Mouse (Mus musculus) midbrain, embryonic 16.5 days (tissue): ENCODE data around the gene Tmem128. TPM values are rescaled to one million over a fixed set of nuclear protein-coding genes. Genes with fewer than 3 reads are reported as not detected.

Experiments
- ATAC-seq: fragments of 200-750 bp; cut with Nextera tagmentation; 2 replicates; pipeline ENCODE4 v1.8.0; 2017; ENCODE audit warnings: moderate TSS enrichment
- H3K27ac ChIP-seq: fragments of 300-500 bp; sonication (generic); 2 replicates; pipeline ENCODE4 v1.5.1; 2014; ENCODE audit warnings: mild to moderate bottlenecking, low read length, mixed read lengths
- H3K27me3 ChIP-seq: fragments of 300-500 bp; sonication (generic); 2 replicates; pipeline ENCODE4 v1.6.1; 2014; ENCODE audit warnings: low read depth, low read length, mixed read lengths; ENCODE audit not compliant: control insufficient read depth, insufficient read depth
- H3K36me3 ChIP-seq: fragments of 300-500 bp; sonication (generic); 2 replicates; pipeline ENCODE4 v1.6.1; 2014; ENCODE audit warnings: mild to moderate bottlenecking, low read length, moderate library complexity, mixed read lengths; ENCODE audit not compliant: control insufficient read depth, insufficient read depth
- H3K4me1 ChIP-seq: fragments of 300-500 bp; sonication (generic); 2 replicates; pipeline ENCODE4 v1.6.1; 2014; ENCODE audit warnings: mild to moderate bottlenecking, low read length, mixed read lengths; ENCODE audit not compliant: control insufficient read depth, insufficient read depth
- H3K4me2 ChIP-seq: fragments of 300-500 bp; sonication (generic); 2 replicates; pipeline ENCODE4 v1.6.1; 2014; ENCODE audit warnings: mild to moderate bottlenecking, low read length, mixed read lengths
- H3K4me3 ChIP-seq: fragments of 300-500 bp; sonication (generic); 2 replicates; pipeline ENCODE4 v1.5.1; 2014; ENCODE audit warnings: low read depth, mild to moderate bottlenecking, low read length, moderate library complexity, mixed read lengths
- H3K9ac ChIP-seq: fragments of 300-500 bp; sonication (generic); 2 replicates; pipeline ENCODE4 v1.6.1; 2014; ENCODE audit warnings: low read depth, low read length, mixed read lengths
- H3K9me3 ChIP-seq: fragments of 300-500 bp; sonication (generic); replicated peaks from 2 replicates; pipeline ENCODE4 v1.6.1; 2014; ENCODE audit warnings: mild to moderate bottlenecking, low read length, mixed read lengths; ENCODE audit not compliant: control insufficient read depth, poor library complexity, severe bottlenecking
- WGBS: fragments of 180-500 bp; shearing (Covaris S2); extraction: QIAGEN DNeasy Blood & Tissue Kit; methylation state at CpG from one replicate; pipeline ENCODE4 v1.1.7; 2014; 5-methylcytosine and 5-hydroxymethylcytosine counted together
- polyA plus RNA-seq: library from polyadenylated mRNA; unstranded; fragments of >200 nt; fragmentation: Nextera tagmentation; extraction: Ambion mirVana; gene quantifications from 2 replicates; pipeline ENCODE4 v1.2.1, GENCODE M21; 2015

Gene Tmem128
- polyA plus RNA-seq, 1 experiment from 2014 or later, result 92.9 TPM

GRCm38 (mm10) chr5:38301761-38302411 lies 41.9 kb downstream of the Tmem128 start:
- H3K9me3 ChIP-seq, result no peaks in the 10 kb centered on the region
- no peak overlapping the region for H3K27ac ChIP-seq
- no peak overlapping the region for H3K4me2 ChIP-seq
- H3K27me3 ChIP-seq, result no peaks in the 10 kb centered on the region
- no peak overlapping the region for H3K4me3 ChIP-seq
- no peaks in the 10 kb centered on the region for H3K36me3 ChIP-seq
- ATAC-seq, result no peak
- 83% methylated on average over 12 of the region's 12 CpGs for WGBS
- H3K4me1 ChIP-seq, result no peaks in the 10 kb centered on the region
- no peak overlapping the region for H3K9ac ChIP-seq

- no peak for ATAC-seq
- H3K4me2 ChIP-seq, result no peak overlapping the region
- H3K4me3 ChIP-seq, result no peak overlapping the region
- H3K9ac ChIP-seq, result no peak overlapping the region
- no peaks in the 10 kb centered on the region for H3K27me3 ChIP-seq
- H3K9me3 ChIP-seq, result no peaks in the 10 kb centered on the region
- H3K36me3 ChIP-seq, result no peaks in the 10 kb centered on the region
- H3K4me1 ChIP-seq, result no peaks in the 10 kb centered on the region
- 19% methylated on average over 12 of the region's 12 CpGs for WGBS
- H3K27ac ChIP-seq, result no peak overlapping the region
Measured at GRCm38 (mm10) chr5:38302651-38303050, 42.7 kb downstream of the Tmem128 start.

GRCm38 (mm10) chr5:38305241-38305640 lies 45.3 kb downstream of the Tmem128 start:
- no peaks in the 10 kb centered on the region for H3K9me3 ChIP-seq
- 82% methylated on average over 2 of the region's 2 CpGs for WGBS
- H3K9ac ChIP-seq, result no peak overlapping the region
- no peak overlapping the region for H3K4me3 ChIP-seq
- H3K4me1 ChIP-seq, result no peaks in the 10 kb centered on the region
- no peak overlapping the region for H3K4me2 ChIP-seq
- no peak overlapping the region for H3K27ac ChIP-seq
- H3K27me3 ChIP-seq, result no peaks in the 10 kb centered on the region
- no peak for ATAC-seq
- H3K36me3 ChIP-seq, result no peaks in the 10 kb centered on the region

- WGBS, result 9% methylated on average over 26 of the region's 26 CpGs
- Histone ChIP-seq H3K4me2 (peak overlapping the region; percentile 60), H3K4me1 (no peaks in the 10 kb centered on the region), H3K27ac (no peak overlapping the region), H3K9ac (peak overlapping the region; percentile 47; the same call in 1 of the 2 replicates), H3K27me3 (no peaks in the 10 kb centered on the region), H3K4me3 (peak overlapping the region; percentile 39), H3K9me3 (no peaks in the 10 kb centered on the region), H3K36me3 (no peaks in the 10 kb centered on the region)
- peak; percentile 92 for ATAC-seq
Measured at GRCm38 (mm10) chr5:38307255-38308101, 47.5 kb downstream of the Tmem128 start.

- ATAC-seq, result no peak
- WGBS, result 53% methylated on average over 5 of the region's 5 CpGs
- H3K4me3 ChIP-seq, result no peak overlapping the region
- H3K4me1 ChIP-seq, result no peaks in the 10 kb centered on the region
- no peaks in the 10 kb centered on the region for H3K36me3 ChIP-seq
- no peak overlapping the region for H3K4me2 ChIP-seq
- no peaks in the 10 kb centered on the region for H3K9me3 ChIP-seq
- H3K27ac ChIP-seq, result no peak overlapping the region
- H3K9ac ChIP-seq, result no peak overlapping the region
- H3K27me3 ChIP-seq, result no peaks in the 10 kb centered on the region
Measured at GRCm38 (mm10) chr5:38308873-38309272, 48.9 kb downstream of the Tmem128 start.

- ATAC-seq, result no peak
Measured at GRCm38 (mm10) chr5:38309795-38310194, 49.8 kb downstream of the Tmem128 start.

More at GRCm38 (mm10) chr5:38309795-38310194, 49.8 kb downstream of the Tmem128 start:
- no peaks in the 10 kb centered on the region for H3K27me3 ChIP-seq
- no peaks in the 10 kb centered on the region for H3K4me1 ChIP-seq
- WGBS, result 68% methylated on average over 3 of the region's 3 CpGs
- H3K27ac ChIP-seq, result no peak overlapping the region
- H3K4me3 ChIP-seq, result no peak overlapping the region
- no peak overlapping the region for H3K9ac ChIP-seq
- no peak overlapping the region for H3K4me2 ChIP-seq
- H3K9me3 ChIP-seq, result no peaks in the 10 kb centered on the region
- no peaks in the 10 kb centered on the region for H3K36me3 ChIP-seq

Other genes with a start within 250 kb of the Tmem128 start
- gene Stx18, start 221.4 kb upstream of the Tmem128 start, polyA plus RNA-seq, result 31.8 and 32.6 TPM in 2 replicates
- 1,570 and 1,631 TPM in 2 replicates for gene Nsg1, start 100.3 kb upstream of the Tmem128 start, polyA plus RNA-seq
- gene Zbtb49, start 39.7 kb upstream of the Tmem128 start, polyA plus RNA-seq, result 19.8 and 21.7 TPM in 2 replicates
- 35.4 and 41.9 TPM in 2 replicates for gene Lyar, start 39.7 kb upstream of the Tmem128 start, polyA plus RNA-seq
- 0.11 TPM in 1 of 2 replicates, not detected in the other for gene Otop1, start 15.8 kb downstream of the Tmem128 start, polyA plus RNA-seq
- 0.82 and 0.90 TPM in 2 replicates for gene Drd5, start 59.2 kb downstream of the Tmem128 start, polyA plus RNA-seq
- 0.23 and 0.73 TPM in 2 replicates for gene Slc2a9, start 243.0 kb downstream of the Tmem128 start, polyA plus RNA-seq